Mouse (Mus musculus) lung, embryonic 16.5 days (tissue): ENCODE measurements at regions not wholly inside any gene's neighbourhood (a gene's known extent, or its start where the extent isn't known, plus 50 kb on each side); places are given as distances from the start of the nearest gene placed in this dataset.
"Not testable (repeated sequence)": the region's sequence is repeated elsewhere in the genome, so short reads cannot be mapped to it uniquely, and the experiment has no call there.

Experiments used
- ATAC-seq: fragments of 200-750 bp; cut with Nextera tagmentation; 2 replicates; pipeline ENCODE4 v1.8.0; 2017; ENCODE audit warnings: low read depth, mild to moderate bottlenecking, moderate library complexity
- H3K27ac ChIP-seq: fragments of 300-500 bp; sonication (generic); 2 replicates; pipeline ENCODE4 v1.5.1; 2014; ENCODE audit warnings: mild to moderate bottlenecking, control low read depth, low read length
- H3K27me3 ChIP-seq: fragments of 300-500 bp; sonication (generic); 2 replicates; pipeline ENCODE4 v1.6.1; 2014; ENCODE audit warnings: low read depth, low read length, mixed read lengths; ENCODE audit not compliant: control insufficient read depth, insufficient read depth
- H3K36me3 ChIP-seq: fragments of 300-500 bp; sonication (generic); 2 replicates; pipeline ENCODE4 v1.6.1; 2014; ENCODE audit warnings: low read length; ENCODE audit not compliant: control insufficient read depth, insufficient read depth
- H3K4me1 ChIP-seq: fragments of 300-500 bp; sonication (generic); replicated peaks from 2 replicates; pipeline ENCODE4 v1.6.1; 2014; ENCODE audit warnings: low read length, mixed read lengths; ENCODE audit not compliant: control insufficient read depth, insufficient read depth
- H3K4me2 ChIP-seq: fragments of 300-500 bp; sonication (generic); 2 replicates; pipeline ENCODE4 v1.6.1; 2014; ENCODE audit warnings: low read depth, low read length, control low read depth
- H3K4me3 ChIP-seq: fragments of 300-500 bp; sonication (generic); 2 replicates; pipeline ENCODE4 v1.5.1; 2014; ENCODE audit warnings: mild to moderate bottlenecking, low read length, control low read depth
- H3K9ac ChIP-seq: fragments of 300-500 bp; sonication (generic); 2 replicates; pipeline ENCODE4 v1.6.1; 2014; ENCODE audit warnings: low read length, control low read depth
- H3K9me3 ChIP-seq: fragments of 300-500 bp; sonication (generic); 2 replicates; pipeline ENCODE4 v1.6.1; 2016; ENCODE audit warnings: low read length; ENCODE audit not compliant: control insufficient read depth
- WGBS: fragments of 180-500 bp; shearing (Covaris S2); extraction: QIAGEN DNeasy Blood & Tissue Kit; methylation state at CpG from one replicate; pipeline ENCODE4 v1.1.7; 2014; 5-methylcytosine and 5-hydroxymethylcytosine counted together

- no peaks in the 10 kb centered on the region for H3K27me3 ChIP-seq
- no peak for ATAC-seq
- no peaks in the 10 kb centered on the region for H3K4me1 ChIP-seq
- H3K4me3 ChIP-seq: no peak overlapping the region
- 88% methylated on average over 1 of the region's 1 CpGs for WGBS
- H3K4me2 ChIP-seq: no peak overlapping the region
- no peak overlapping the region for H3K9ac ChIP-seq
- no peaks in the 10 kb centered on the region for H3K9me3 ChIP-seq
- no peak overlapping the region for H3K27ac ChIP-seq
- no peaks in the 10 kb centered on the region for H3K36me3 ChIP-seq
These were observed 1052.2 kb downstream of the Hace1 start for GRCm38 (mm10) chr10:46629876-46630275.

- ATAC-seq: no peak
- H3K36me3 ChIP-seq: no peaks in the 10 kb centered on the region
- H3K27me3 ChIP-seq: no peaks in the 10 kb centered on the region
- no peaks in the 10 kb centered on the region for H3K9me3 ChIP-seq
- no peak overlapping the region for H3K4me2 ChIP-seq
- no peak overlapping the region for H3K4me3 ChIP-seq
- no peak overlapping the region for H3K27ac ChIP-seq
- H3K4me1 ChIP-seq: no peaks in the 10 kb centered on the region
- no peak overlapping the region for H3K9ac ChIP-seq
These were observed 1085.4 kb downstream of the Hace1 start for GRCm38 (mm10) chr10:46663041-46663440.

GRCm38 (mm10) chr10:46689823-46690372, 1112.3 kb downstream of the Hace1 start:
- H3K4me3 ChIP-seq, H3K9me3 ChIP-seq, H3K27ac ChIP-seq, H3K9ac ChIP-seq, H3K4me1 ChIP-seq, H3K4me2 ChIP-seq, ATAC-seq, H3K36me3 ChIP-seq, H3K27me3 ChIP-seq: not testable (repeated sequence)
- 89% methylated on average over 1 of the region's 1 CpGs for WGBS

- H3K9me3 ChIP-seq: no peaks in the 10 kb centered on the region
- H3K4me2 ChIP-seq: no peak overlapping the region
- ATAC-seq: no peak
- H3K27ac ChIP-seq: no peak overlapping the region
- no peaks in the 10 kb centered on the region for H3K36me3 ChIP-seq
- no peak overlapping the region for H3K4me3 ChIP-seq
- no peak overlapping the region for H3K9ac ChIP-seq
- no peaks in the 10 kb centered on the region for H3K4me1 ChIP-seq
- H3K27me3 ChIP-seq: no peaks in the 10 kb centered on the region
- WGBS: 68% methylated on average over 3 of the region's 3 CpGs
These were observed 1115.0 kb downstream of the Hace1 start for GRCm38 (mm10) chr10:46692661-46693060.

GRCm38 (mm10) chr10:46697363-46698246, 1120.0 kb downstream of the Hace1 start:
- no peaks in the 10 kb centered on the region for H3K36me3 ChIP-seq
- no peak overlapping the region for H3K9ac ChIP-seq
- no peak overlapping the region for H3K4me2 ChIP-seq
- H3K4me1 ChIP-seq: no peaks in the 10 kb centered on the region
- H3K27me3 ChIP-seq: no peaks in the 10 kb centered on the region
- no peaks in the 10 kb centered on the region for H3K9me3 ChIP-seq
- WGBS: 31% methylated on average over 2 of the region's 2 CpGs
- ATAC-seq: peak; percentile 95
- H3K27ac ChIP-seq: no peak overlapping the region
- no peak overlapping the region for H3K4me3 ChIP-seq

- H3K4me1 ChIP-seq: no peaks in the 10 kb centered on the region
- no peaks in the 10 kb centered on the region for H3K36me3 ChIP-seq
- H3K4me2 ChIP-seq: no peak overlapping the region
- no peak overlapping the region for H3K4me3 ChIP-seq
- WGBS: 61% methylated on average over 4 of the region's 4 CpGs
- no peaks in the 10 kb centered on the region for H3K9me3 ChIP-seq
- no peaks in the 10 kb centered on the region for H3K27me3 ChIP-seq
- ATAC-seq: no peak
- H3K9ac ChIP-seq: no peak overlapping the region
- no peak overlapping the region for H3K27ac ChIP-seq
These were observed 1123.6 kb downstream of the Hace1 start for GRCm38 (mm10) chr10:46701221-46701620.

GRCm38 (mm10) chr10:46708022-46708421, 1130.4 kb downstream of the Hace1 start:
- not testable (repeated sequence) for H3K27ac ChIP-seq, H3K4me3 ChIP-seq, H3K27me3 ChIP-seq, H3K9ac ChIP-seq, ATAC-seq, H3K4me1 ChIP-seq, H3K9me3 ChIP-seq, H3K4me2 ChIP-seq, H3K36me3 ChIP-seq

- H3K36me3 ChIP-seq: no peaks in the 10 kb centered on the region
- H3K9me3 ChIP-seq: no peaks in the 10 kb centered on the region
- no peaks in the 10 kb centered on the region for H3K27me3 ChIP-seq
- no peak for ATAC-seq
- no peak overlapping the region for H3K4me3 ChIP-seq
- H3K27ac ChIP-seq: no peak overlapping the region
- H3K9ac ChIP-seq: no peak overlapping the region
- H3K4me1 ChIP-seq: no peaks in the 10 kb centered on the region
- no peak overlapping the region for H3K4me2 ChIP-seq
These were observed 1135.1 kb downstream of the Hace1 start for GRCm38 (mm10) chr10:46712690-46713089.

- H3K36me3 ChIP-seq: no peaks in the 10 kb centered on the region
- no peak overlapping the region for H3K4me3 ChIP-seq
- no peaks in the 10 kb centered on the region for H3K4me1 ChIP-seq
- no peak overlapping the region for H3K27ac ChIP-seq
- no peak overlapping the region for H3K9ac ChIP-seq
- no peak for ATAC-seq
- H3K9me3 ChIP-seq: no peaks in the 10 kb centered on the region
- no peak overlapping the region for H3K4me2 ChIP-seq
- 66% methylated on average over 2 of the region's 2 CpGs for WGBS
- no peaks in the 10 kb centered on the region for H3K27me3 ChIP-seq
These were observed 1140.9 kb downstream of the Hace1 start for GRCm38 (mm10) chr10:46718349-46719087.
